Mouse (Mus musculus) liver, embryonic 14 days (tissue): ENCODE measurements around the gene Esf1. TPM values are rescaled to one million over a fixed set of nuclear protein-coding genes. Genes with fewer than 3 reads are reported as not detected.

Experiments used
- polyA plus RNA-seq: library from polyadenylated mRNA; depleted of rRNA; stranded (reverse); fragments of >200 nt; gene quantifications from 2 replicates; pipeline ENCODE4 v1.2.3, GENCODE M21; 2012; rRNA removed

Gene Esf1
- 7.3 and 7.4 TPM in 2 replicates for polyA plus RNA-seq

DNA sequence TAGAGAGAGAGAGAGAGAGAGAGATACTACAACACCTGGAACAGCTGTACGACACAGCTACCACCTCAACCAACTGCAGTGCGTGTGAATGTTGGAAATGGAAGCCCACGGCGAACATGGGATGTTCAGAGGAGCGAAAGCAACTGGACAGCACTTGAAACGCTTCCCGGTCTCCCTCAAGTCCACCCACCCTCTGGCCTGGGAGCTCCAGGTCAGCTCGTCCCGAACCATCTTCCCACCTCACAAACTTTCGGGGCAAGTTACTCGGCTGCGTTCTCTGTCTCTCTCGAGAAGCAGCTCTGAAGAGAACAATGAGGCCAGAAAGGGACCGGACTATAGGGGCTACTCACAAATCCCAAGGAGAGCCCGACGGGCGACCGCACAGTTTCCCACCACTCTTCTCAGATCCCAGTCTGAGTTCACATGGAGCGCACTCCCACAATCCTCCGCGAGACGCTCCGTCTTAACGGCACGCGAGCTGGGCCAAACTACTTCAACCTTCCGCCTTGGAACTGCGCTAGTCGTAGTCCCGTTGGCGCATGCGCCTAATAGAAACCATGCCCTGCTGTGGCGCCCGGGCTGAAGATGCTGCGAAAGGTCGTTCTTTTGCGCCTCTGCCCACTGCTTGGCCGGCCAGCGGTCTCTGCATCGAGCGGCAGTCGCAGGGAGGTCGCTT is at the start of gene Esf1, which contains the start of gene Ndufaf5:
TSS of gene Esf1 (minus strand) at position 438 of the 676 bp plus-strand sequence.
TSS of gene Ndufaf5 (plus strand) at position 523 of the 676 bp plus-strand sequence.

DNA sequence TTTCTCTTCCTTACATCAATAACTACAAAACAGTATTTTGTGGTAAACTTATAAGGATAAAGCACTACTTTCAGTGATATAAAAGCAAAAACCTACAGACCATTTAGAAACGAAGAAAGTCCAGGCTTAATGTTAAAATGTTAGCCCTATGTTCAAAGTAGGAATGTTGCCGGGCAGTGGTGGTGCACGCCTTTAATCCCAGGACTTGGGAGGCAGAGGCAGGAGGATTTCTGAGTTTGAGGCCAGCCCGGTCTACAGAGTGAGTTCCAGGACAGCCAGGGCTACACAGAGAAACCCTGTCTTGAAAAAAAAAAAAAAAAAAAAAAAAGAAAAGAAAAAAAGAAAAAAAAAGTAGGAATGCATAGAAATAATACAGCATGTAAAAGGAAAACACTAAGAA is 18.6 kb downstream of the Esf1 start, which contains the start of gene Gm17374:
TSS of gene Gm17374 (plus strand) at position 301 of the 400 bp plus-strand sequence.

Other genes with a start within 250 kb of the Esf1 start
- 6.6 and 7.4 TPM in 2 replicates for gene Tasp1, start 103.8 kb downstream of the Esf1 start, polyA plus RNA-seq
- not detected in 2 replicates for gene Gm17374, start 18.5 kb downstream of the Esf1 start, polyA plus RNA-seq
- gene Ndufaf5, start 85 bp upstream of the Esf1 start, polyA plus RNA-seq: 5.0 and 5.6 TPM in 2 replicates
- gene Sel1l2, start 219.1 kb upstream of the Esf1 start, polyA plus RNA-seq: not detected in 2 replicates
- gene Macrod2, start 224.7 kb upstream of the Esf1 start, polyA plus RNA-seq: 2.8 and 3.1 TPM in 2 replicates